ENCODE assay signal across 17 mouse cellular contexts in the genomic region with DNA sequence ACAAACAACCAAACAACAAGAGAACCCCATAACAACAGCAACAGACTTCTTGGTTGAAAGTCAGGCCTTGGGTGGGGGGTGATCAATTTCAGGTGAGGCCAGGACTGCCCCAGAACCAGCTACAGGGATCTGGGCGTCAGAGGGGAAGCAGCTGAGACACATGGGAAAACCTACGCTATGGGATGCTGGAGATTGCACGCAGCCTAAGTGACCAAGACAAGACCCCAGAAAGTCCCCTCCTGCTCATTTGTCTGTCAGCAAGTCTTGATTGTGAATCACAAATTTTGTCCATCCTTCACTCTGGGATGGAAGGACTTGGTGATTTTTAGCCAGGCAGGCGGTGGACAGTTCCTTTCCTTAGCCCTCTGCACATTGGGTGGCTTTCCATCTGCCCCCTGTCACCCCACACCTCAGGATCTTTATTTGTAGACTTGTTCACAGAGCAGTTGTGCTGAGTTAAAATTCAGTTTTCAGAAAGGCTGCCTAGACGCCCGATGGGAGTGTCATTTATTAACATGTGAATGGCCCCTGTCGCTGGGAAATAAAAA.
A peak's percentile ranks its signal among the peaks of the same experiment; 100 is the strongest.
DNase-seq lines count a peak whose midpoint lies in the region; ATAC-seq and TF ChIP-seq lines count a peak whose summit lies in the region.
"Had no signal": no experiment of that assay in that cellular context is flagged by ENCODE, and none has a peak within 500 bp of the region (broad histone marks: within the 10 kb centered on the region; RNA-seq: fewer than 3 reads in every experiment).

No protein-coding gene starts in this region.

- TF ChIP-seq CTCF in lung, adult 2 months (IDR thresholded peaks at IDR 0.05; ENCODE audit: insufficient read depth, low read length), result no peak

- H3K4me3 ChIP-seq in lung, embryonic 16.5 days (ENCODE audit: low read length), result no peak overlapping the region
- no peak overlapping the region for H3K4me3 ChIP-seq in lung, adult 2 months (replicated peaks; ENCODE audit: extremely low read depth, low read depth, low read length)
- H3K4me3 ChIP-seq in ES-E14 (ENCODE audit: insufficient read depth in 1 of 2, low read depth in 1 of 2, low read length in 2 of 2, poor library complexity in 1 of 2, severe bottlenecking in 1 of 2), result peak overlapping the region; percentile 68 to 71; a peak in 3 of 4 replicates
- no peak overlapping the region for H3K4me3 ChIP-seq in forebrain, embryonic 13.5 days
- H3K4me3 ChIP-seq: embryonic facial prominence, embryonic 13.5 days; heart, embryonic 12.5 days had no signal

- H3K9ac ChIP-seq in lung, embryonic 16.5 days (ENCODE audit: low read length), result no peak overlapping the region
- H3K9ac ChIP-seq in ES-E14 (ENCODE audit: insufficient read depth, low read depth, low read length, poor library complexity, severe bottlenecking), result peak overlapping the region; percentile 60
- 0 out of 2 replicates have a peak overlapping the region, but pooled peaks have one; percentile 31 for H3K9ac ChIP-seq in forebrain, embryonic 13.5 days
- H3K9ac ChIP-seq: embryonic facial prominence, embryonic 13.5 days; heart, embryonic 12.5 days had no signal

- H3K36me3 ChIP-seq in lung, embryonic 16.5 days (ENCODE audit: control insufficient read depth, insufficient read depth, low read length), result no peaks in the 10 kb centered on the region
- no peaks in the 10 kb centered on the region for H3K36me3 ChIP-seq in ES-E14 (ENCODE audit: control insufficient read depth, insufficient read depth, low read length, poor library complexity, severe bottlenecking)
- no peaks in the 10 kb centered on the region for H3K36me3 ChIP-seq in forebrain, embryonic 13.5 days (ENCODE audit: poor library complexity, severe bottlenecking)
- H3K36me3 ChIP-seq: embryonic facial prominence, embryonic 13.5 days; heart, embryonic 12.5 days had no signal

- no peak overlapping the region for H3K27ac ChIP-seq in lung, embryonic 16.5 days (ENCODE audit: low read length)
- peak overlapping the region; percentile 99 for H3K27ac ChIP-seq in ES-E14 (ENCODE audit: insufficient read depth, low read depth, low read length, poor library complexity, severe bottlenecking)
- H3K27ac ChIP-seq in forebrain, embryonic 13.5 days, result peak overlapping the region; percentile 91
- H3K27ac ChIP-seq: embryonic facial prominence, embryonic 13.5 days; stomach, postnatal 0 days had no signal

- peaks cover 6% of the 10 kb centered on the region for H3K4me1 ChIP-seq in lung, embryonic 16.5 days (replicated peaks; ENCODE audit: control insufficient read depth, insufficient read depth, low read length)
- no peaks in the 10 kb centered on the region for H3K4me1 ChIP-seq in lung, adult 2 months (ENCODE audit: control insufficient read depth, insufficient read depth, low read length)
- H3K4me1 ChIP-seq in ES-E14 (ENCODE audit: control insufficient read depth in 2 of 2, insufficient read depth in 2 of 2, low read length in 2 of 2, poor library complexity in 1 of 2), result peaks cover 9 to 45% of the 10 kb centered on the region in 2 experiments
- peaks cover 58% of the 10 kb centered on the region for H3K4me1 ChIP-seq in forebrain, embryonic 13.5 days

- ATAC-seq in lung, embryonic 16.5 days (ENCODE audit: low read depth), result peak; percentile 59
- peak; percentile 3; the same call in 1 of the 2 replicates for ATAC-seq in forebrain, embryonic 13.5 days
- ATAC-seq in cerebellum, adult (ENCODE audit: insufficient number of reproducible peaks, low FRiP score, low TSS enrichment), result no peak
- ATAC-seq: CD4-positive, CD25-positive, alpha-beta regulatory T cell, adult 4 months had no signal

- H3K27me3 ChIP-seq in lung, embryonic 16.5 days (ENCODE audit: control insufficient read depth, insufficient read depth, low read depth, low read length), result no peaks in the 10 kb centered on the region; the same call in 1 of the 2 replicates
- H3K27me3 ChIP-seq in forebrain, embryonic 13.5 days, result no peaks in the 10 kb centered on the region

- in situ Hi-C loops in ES-E14 (cut with MboI; ENCODE audit: low sequenced_read_pairs in 2 of 2, unreplicated experiment in 2 of 2), result no loop called here

- H3K4me2 ChIP-seq in lung, embryonic 16.5 days (ENCODE audit: low read depth, low read length), result no peak overlapping the region
- H3K4me2 ChIP-seq in forebrain, embryonic 13.5 days, result no peak overlapping the region
- H3K4me2 ChIP-seq: embryonic facial prominence, embryonic 13.5 days; heart, embryonic 12.5 days had no signal

- TF ChIP-seq POLR2A in lung, adult 2 months (IDR thresholded peaks at IDR 0.05; ENCODE audit: borderline replicate concordance, extremely low read depth, low read depth, low read length), result no peak

- H3K9me3 ChIP-seq in lung, embryonic 16.5 days (ENCODE audit: control insufficient read depth, low read length), result peaks cover 5% of the 10 kb centered on the region
- H3K9me3 ChIP-seq in ES-E14 (ENCODE audit: control insufficient read depth, insufficient read depth, low read depth, low read length), result no peaks in the 10 kb centered on the region
- no peaks in the 10 kb centered on the region for H3K9me3 ChIP-seq in forebrain, embryonic 13.5 days (replicated peaks)
- H3K9me3 ChIP-seq: embryonic facial prominence, embryonic 13.5 days had no signal

- WGBS in lung, embryonic 16.5 days, result 31% methylated on average over 7 of the region's 7 CpGs
- 45% methylated on average over 7 of the region's 7 CpGs for WGBS in lung, adult 2 months
- WGBS in forebrain, embryonic 13.5 days, result 6% methylated on average over 7 of the region's 7 CpGs

- no peak for DNase-seq in lung, adult 2 months
- no peak for DNase-seq in ES-E14 (ENCODE audit: low read depth, low spot score)
- DNase-seq in lung, postnatal 36 days, result peak; percentile 21
- DNase-seq in adrenal gland, adult 18-20 months (ENCODE audit: low spot score in 2 of 2), result no peak
- DNase-seq: adrenal gland, adult 2 months; cerebellum, postnatal 14 days; gastrocnemius, postnatal 14 days; kidney, adult 18-20 months; liver; thymus, postnatal 25 days had no signal

TF ChIP-seq in ES-E14, 5 proteins besides CTCF, POLR2A, EP300 and RAD21:
- TF ChIP-seq HCFC1 (IDR thresholded peaks at IDR 0.05; ENCODE audit: borderline replicate concordance, insufficient read depth, low read length) (no peak), MAFK (IDR thresholded peaks at IDR 0.05; ENCODE audit: insufficient read depth, low read depth, low read length) (no peak), ZNF384 (IDR thresholded peaks at IDR 0.05; ENCODE audit: low read depth, low read length) (no peak), CHD2 (IDR thresholded peaks at IDR 0.05; ENCODE audit: low read depth, low read length) (no peak; the same call in 1 of the 2 replicates), ZC3H11A (IDR thresholded peaks at IDR 0.05; ENCODE audit: borderline replicate concordance, low read depth, low read length) (no peak)
TF ChIP-seq in ES-E14: peak in this region for 0.

Comparison
In these comparisons a context has a peak if more than half of its experiments do, and no peak if none do; other contexts are left out.
1. H3K4me3 ChIP-seq: peak in ES-E14 (2 of 2); none in lung, embryonic 16.5 days (single experiment), lung, adult 2 months (single experiment) and forebrain, embryonic 13.5 days (single experiment).